Mouse (Mus musculus) cortical plate, adult 2 months (tissue): Measurements from ENCODE around the gene Gm21637. TPM values are rescaled to one million over a fixed set of nuclear protein-coding genes. Genes with fewer than 3 reads are reported as not detected.
"Not testable (repeated sequence)": the region's sequence is repeated elsewhere in the genome, so short reads cannot be mapped to it uniquely, and the experiment has no call there.

ENCODE experiments used
- H3K27ac ChIP-seq: fragments of 200-500 bp; 2 replicates; pipeline ENCODE4 v1.5.1; 2012; ENCODE audit warnings: low read length, control low read depth, inconsistent platforms; ENCODE audit not compliant: insufficient read depth
- H3K4me1 ChIP-seq: fragments of 200-500 bp; 2 replicates; pipeline ENCODE4 v1.6.1; 2011; ENCODE audit warnings: low read length; ENCODE audit not compliant: control insufficient read depth, insufficient read depth
- H3K4me3 ChIP-seq: fragments of 200-500 bp; 2 replicates; pipeline ENCODE4 v1.5.1; 2011; ENCODE audit warnings: mild to moderate bottlenecking, low read length, control low read depth; ENCODE audit not compliant: insufficient read depth
- polyA plus RNA-seq: library from polyadenylated mRNA; depleted of rRNA; stranded (reverse); fragments of >200 nt; gene quantifications from 2 replicates; pipeline ENCODE4 v1.2.3, GENCODE M21; 2012; rRNA removed

Gene Gm21637
- not detected in 2 replicates for polyA plus RNA-seq

- H3K4me1 ChIP-seq, H3K27ac ChIP-seq, H3K4me3 ChIP-seq: not testable (repeated sequence)
Measured at GRCm38 (mm10) chrX:31961744-31962143, at the start of gene Gm21637. Gene Gm21637 (plus strand): TSS chrX:31962044.

Other genes with a start within 250 kb of the Gm21637 start
- not detected in 2 replicates for gene Btbd35f25, start 244.9 kb upstream of the Gm21637 start, polyA plus RNA-seq
- not detected in 2 replicates for gene Btbd35f22, start 85.8 kb downstream of the Gm21637 start, polyA plus RNA-seq